Mouse (Mus musculus): ENCODE data around the gene Mapk14. TPM values are rescaled to one million over a fixed set of nuclear protein-coding genes. Genes with fewer than 3 reads are reported as not detected.

The Mapk14 gene
- polyA plus RNA-seq, 1 experiment from 2014 or later: 24.5 TPM

DNA sequence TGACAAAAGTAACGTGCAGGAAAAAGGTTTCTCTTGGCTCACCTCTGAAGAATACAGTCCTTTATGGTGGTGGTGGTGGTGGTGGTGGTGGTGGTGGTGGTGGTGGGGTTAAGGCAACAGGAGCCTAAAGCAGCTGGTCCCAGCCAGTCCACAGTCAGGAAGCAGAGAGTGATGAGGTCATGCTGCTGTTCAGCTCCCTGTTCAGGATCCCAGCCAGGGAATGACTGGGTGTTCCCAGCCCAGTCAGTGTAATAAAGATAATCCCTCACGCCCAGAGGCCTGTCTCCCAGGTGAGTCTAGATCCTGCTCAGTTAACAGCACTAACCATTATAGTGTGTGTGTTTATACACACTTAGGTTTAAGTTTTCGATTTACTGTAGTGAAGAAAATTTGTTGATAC is 10.6 kb downstream of the Mapk14 start:
- WGBS (ENCODE audit: insufficient replicate concordance): 72% methylated on average over 3 of the region's 3 CpGs
- ATAC-seq: no peak
- peaks cover 6% of the 10 kb centered on the region for H3K36me3 ChIP-seq (replicated peaks; ENCODE audit: insufficient read depth, low read length)

DNA sequence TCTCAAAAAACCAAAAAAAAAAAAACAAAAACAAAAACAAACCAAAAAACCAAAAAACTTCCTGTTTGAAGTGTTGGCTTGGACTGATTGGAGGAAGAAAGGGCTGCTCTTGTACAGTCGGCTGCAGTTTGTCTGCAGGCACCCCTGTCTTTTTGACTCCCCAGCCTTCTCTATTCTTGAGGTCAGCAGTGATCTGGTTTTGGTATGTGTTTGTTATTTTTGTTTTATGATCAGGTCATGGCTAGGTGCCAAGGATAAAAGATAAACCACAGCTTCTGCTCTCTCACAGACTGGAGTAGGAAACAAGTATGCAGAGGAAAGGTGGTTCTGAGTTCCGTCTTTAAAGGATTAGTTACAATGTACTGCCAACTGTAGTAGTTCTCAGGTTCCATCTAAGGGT is 11.5 kb downstream of the Mapk14 start:
- Histone ChIP-seq H3K9me3 (ENCODE audit: low read length) (no peaks in the 10 kb centered on the region), H3K4me3 (ENCODE audit: low read depth, low read length) (no peak overlapping the region), H3K4me2 (ENCODE audit: low read depth, low read length) (no peak overlapping the region), H3K4me1 (ENCODE audit: insufficient read depth) (peaks cover 37% of the 10 kb centered on the region), H3K9ac (replicated peaks) (no peak overlapping the region), H3K27me3 (ENCODE audit: insufficient read depth, low read length) (no peaks in the 10 kb centered on the region), H3K36me3 (replicated peaks; ENCODE audit: insufficient read depth, low read length) (peaks cover 6% of the 10 kb centered on the region), H3K27ac (ENCODE audit: low read depth) (peak overlapping the region; percentile 26; the same call in 1 of the 2 replicates)
- WGBS (ENCODE audit: insufficient replicate concordance): 56% methylated on average over 2 of the region's 2 CpGs
- ATAC-seq (no peak), DNase-seq (no peak)
- TF ChIP-seq CTCF (IDR thresholded peaks at IDR 0.05; ENCODE audit: low read depth) (no peak), EP300 (IDR thresholded peaks at IDR 0.05; ENCODE audit: low read depth) (no peak)

More for the DNA sequence above, 10.6 kb downstream of the Mapk14 start:
- Histone ChIP-seq H3K4me3 (ENCODE audit: low read depth, low read length) (no peak overlapping the region), H3K9ac (replicated peaks) (no peak overlapping the region), H3K4me2 (ENCODE audit: low read depth, low read length) (no peak overlapping the region), H3K4me1 (ENCODE audit: insufficient read depth) (peaks cover 42% of the 10 kb centered on the region), H3K27ac (ENCODE audit: low read depth) (0 out of 2 replicates have a peak overlapping the region, but pooled peaks have one; percentile 29), H3K27me3 (ENCODE audit: insufficient read depth, low read length) (no peaks in the 10 kb centered on the region), H3K9me3 (ENCODE audit: low read length) (no peaks in the 10 kb centered on the region)
- TF ChIP-seq CTCF (IDR thresholded peaks at IDR 0.05; ENCODE audit: low read depth): no peak
- no peak for TF ChIP-seq EP300 (IDR thresholded peaks at IDR 0.05; ENCODE audit: low read depth)
- DNase-seq: no peak

DNA sequence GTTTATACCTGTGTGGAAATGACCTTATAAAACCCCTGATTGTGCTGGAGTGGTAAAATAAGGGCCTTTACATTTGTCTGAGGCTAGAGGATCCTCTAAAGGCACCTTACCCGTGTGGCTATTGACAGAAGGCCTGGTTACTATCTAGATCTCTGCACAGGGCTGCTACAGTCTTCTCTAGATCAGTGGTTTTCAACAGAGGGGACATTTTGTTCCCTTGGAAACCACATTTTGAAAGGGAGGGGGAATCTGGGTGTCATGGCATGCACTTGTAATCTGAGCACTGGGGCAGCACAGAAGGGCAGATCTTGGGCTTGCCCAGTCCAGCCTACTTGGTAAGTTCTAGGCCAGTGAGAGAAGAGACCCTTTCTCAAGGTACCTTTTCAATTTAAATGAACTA is 15.6 kb downstream of the Mapk14 start:
- 7% methylated on average over 1 of the region's 1 CpGs for WGBS (ENCODE audit: insufficient replicate concordance)
- peak overlapping the region; percentile 60; the same call in 1 of the 2 replicates for H3K27ac ChIP-seq (ENCODE audit: low read depth)

GRCm38 (mm10) chr17:28707136-28707627 is 16.1 kb downstream of the Mapk14 start:
- Histone ChIP-seq H3K9me3 (ENCODE audit: low read length) (no peaks in the 10 kb centered on the region), H3K27me3 (ENCODE audit: insufficient read depth, low read length) (no peaks in the 10 kb centered on the region), H3K4me1 (ENCODE audit: insufficient read depth) (peaks cover 50% of the 10 kb centered on the region), H3K27ac (ENCODE audit: low read depth) (peak overlapping the region; percentile 60; the same call in 1 of the 2 replicates), H3K4me3 (ENCODE audit: low read depth, low read length) (no peak overlapping the region), H3K36me3 (replicated peaks; ENCODE audit: insufficient read depth, low read length) (0 out of 2 replicates have a peak, but pooled peaks cover 6% of the 10 kb centered on the region), H3K9ac (replicated peaks) (no peak overlapping the region), H3K4me2 (ENCODE audit: low read depth, low read length) (no peak overlapping the region)
- TF ChIP-seq EP300 (IDR thresholded peaks at IDR 0.05; ENCODE audit: low read depth) (no peak), CTCF (IDR thresholded peaks at IDR 0.05; ENCODE audit: low read depth) (no peak)
- DNase-seq: no peak
- ATAC-seq: no peak
- WGBS (ENCODE audit: insufficient replicate concordance): 72% methylated on average over 3 of the region's 3 CpGs

More for the DNA sequence above, 15.6 kb downstream of the Mapk14 start:
- Histone ChIP-seq H3K27me3 (ENCODE audit: insufficient read depth, low read length) (no peaks in the 10 kb centered on the region), H3K36me3 (replicated peaks; ENCODE audit: insufficient read depth, low read length) (peaks cover 6% of the 10 kb centered on the region; the same call in 1 of the 2 replicates), H3K4me2 (ENCODE audit: low read depth, low read length) (no peak overlapping the region), H3K9me3 (ENCODE audit: low read length) (no peaks in the 10 kb centered on the region), H3K4me1 (ENCODE audit: insufficient read depth) (peaks cover 49% of the 10 kb centered on the region), H3K9ac (replicated peaks) (no peak overlapping the region), H3K4me3 (ENCODE audit: low read depth, low read length) (no peak overlapping the region)
- DNase-seq: no peak
- TF ChIP-seq CTCF (IDR thresholded peaks at IDR 0.05; ENCODE audit: low read depth) (no peak), EP300 (IDR thresholded peaks at IDR 0.05; ENCODE audit: low read depth) (no peak)
- peak; percentile 50 for ATAC-seq

DNA sequence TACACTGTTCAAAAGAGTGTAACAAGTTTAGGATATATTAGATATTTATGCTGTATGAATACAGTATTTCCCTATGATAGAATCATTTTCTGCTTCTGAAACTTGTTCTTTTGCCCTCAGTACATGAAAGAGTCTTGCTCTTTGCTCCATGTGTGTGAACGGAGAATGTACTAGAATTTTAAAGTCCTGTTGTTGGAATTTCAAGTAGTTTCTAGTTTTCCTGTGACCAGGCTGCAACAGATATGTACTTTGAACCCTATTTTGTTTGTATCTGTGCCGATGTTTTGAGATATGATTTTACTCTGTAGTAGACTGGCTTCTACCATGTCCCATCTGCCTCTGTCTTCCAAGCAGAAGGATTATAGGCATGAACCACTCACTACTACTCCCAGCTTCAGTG is 16.7 kb downstream of the Mapk14 start:
- Histone ChIP-seq H3K9ac (replicated peaks) (no peak overlapping the region), H3K36me3 (replicated peaks; ENCODE audit: insufficient read depth, low read length) (0 out of 2 replicates have a peak, but pooled peaks cover 2% of the 10 kb centered on the region), H3K27ac (ENCODE audit: low read depth) (peak overlapping the region; percentile 71), H3K4me3 (ENCODE audit: low read depth, low read length) (no peak overlapping the region), H3K9me3 (ENCODE audit: low read length) (no peaks in the 10 kb centered on the region), H3K4me1 (ENCODE audit: insufficient read depth) (peaks cover 46% of the 10 kb centered on the region), H3K4me2 (ENCODE audit: low read depth, low read length) (no peak overlapping the region), H3K27me3 (ENCODE audit: insufficient read depth, low read length) (no peaks in the 10 kb centered on the region)
- no peak for DNase-seq
- WGBS (ENCODE audit: insufficient replicate concordance): 60% methylated on average over 2 of the region's 2 CpGs
- no peak for TF ChIP-seq CTCF (IDR thresholded peaks at IDR 0.05; ENCODE audit: low read depth)
- TF ChIP-seq EP300 (IDR thresholded peaks at IDR 0.05; ENCODE audit: low read depth): no peak
- ATAC-seq: no peak

DNA sequence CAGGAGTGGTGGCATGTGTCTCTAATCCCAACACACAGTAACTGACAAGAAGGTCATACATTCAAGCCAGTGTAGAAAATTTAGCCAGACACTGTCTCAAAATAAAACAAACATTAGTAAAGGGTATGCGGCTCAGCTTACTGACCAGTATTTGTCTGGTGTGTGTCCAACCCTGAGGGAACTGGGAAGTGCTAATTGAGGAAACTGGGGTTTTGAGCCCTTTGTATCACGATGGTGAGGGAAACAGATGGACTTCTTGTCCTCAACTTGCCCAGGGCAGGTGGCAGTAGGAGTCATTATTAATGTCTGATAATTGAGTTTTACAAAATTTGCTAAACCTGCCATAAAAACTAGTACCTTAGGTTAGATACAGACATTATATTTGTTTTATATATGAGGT is 17.9 kb downstream of the Mapk14 start:
- Histone ChIP-seq H3K9ac (replicated peaks) (no peak overlapping the region; the same call in 1 of the 2 replicates), H3K4me1 (ENCODE audit: insufficient read depth) (peaks cover 46% of the 10 kb centered on the region), H3K4me3 (ENCODE audit: low read depth, low read length) (no peak overlapping the region), H3K27me3 (ENCODE audit: insufficient read depth, low read length) (no peaks in the 10 kb centered on the region), H3K4me2 (ENCODE audit: low read depth, low read length) (no peak overlapping the region; the same call in 1 of the 2 replicates), H3K36me3 (replicated peaks; ENCODE audit: insufficient read depth, low read length) (peaks cover 7% of the 10 kb centered on the region), H3K9me3 (ENCODE audit: low read length) (no peaks in the 10 kb centered on the region), H3K27ac (ENCODE audit: low read depth) (peak overlapping the region; percentile 71)
- no peak for TF ChIP-seq EP300 (IDR thresholded peaks at IDR 0.05; ENCODE audit: low read depth)
- DNase-seq (no peak), ATAC-seq (no peak)
- WGBS (ENCODE audit: insufficient replicate concordance): 16% methylated on average over 2 of the region's 2 CpGs

Data from liver, postnatal 0 days (tissue).